ENCODE assay signal across 8 mouse cellular contexts in genomic region chr1:181256689-181257584, GRCm38 (mm10). TPM values are rescaled to one million over a fixed set of nuclear protein-coding genes. Genes with fewer than 3 reads are reported as not detected.
DNase-seq lines count a peak whose midpoint lies in the region; ATAC-seq and TF ChIP-seq lines count a peak whose summit lies in the region.

No protein-coding gene starts in this region.

- H3K4me1 ChIP-seq in heart, adult 2 months (ENCODE audit: control insufficient read depth, insufficient read depth, low read length), result peaks cover 10% of the 10 kb centered on the region
- peaks cover 27% of the 10 kb centered on the region; the same call in 1 of the 2 replicates for H3K4me1 ChIP-seq in kidney, adult 2 months (ENCODE audit: control insufficient read depth, insufficient read depth, low read length)
- H3K4me1 ChIP-seq in lung, postnatal 0 days (ENCODE audit: insufficient read depth, low read depth, low read length), result peaks cover 5% of the 10 kb centered on the region; the same call in 1 of the 2 replicates

- peak; percentile 91 for ATAC-seq in lung, postnatal 0 days

- H3K27ac ChIP-seq in heart, adult 2 months, result peak overlapping the region; percentile 95
- peak overlapping the region; percentile 74 for H3K27ac ChIP-seq in kidney, adult 2 months (ENCODE audit: insufficient read depth, low read depth, low read length)
- H3K27ac ChIP-seq in lung, postnatal 0 days (ENCODE audit: low read length), result peak overlapping the region; percentile 83

- H3K4me3 ChIP-seq in heart, adult 2 months, result peak overlapping the region; percentile 59
- H3K4me3 ChIP-seq in kidney, adult 2 months (ENCODE audit: insufficient read depth, low read depth, low read length), result peak overlapping the region; percentile 42
- peak overlapping the region; percentile 41 for H3K4me3 ChIP-seq in lung, postnatal 0 days (ENCODE audit: low read depth, low read length)

- DNase-seq in 416B (ENCODE audit: low read depth), result peak; percentile 97
- peak; percentile 75 for DNase-seq in T-cell, adult 2 months (ENCODE audit: low spot score)
- peak; percentile 69 for DNase-seq in embryo, embryonic 9.5 days (ENCODE audit: extremely low spot score)
- peak; percentile 85 to 91 for DNase-seq in heart, adult 2 months
- DNase-seq in kidney, adult 2 months, result peak; percentile 91
- peak; percentile 89 for DNase-seq in lung, postnatal 0 days (ENCODE audit: low spot score)
- DNase-seq in ovary, postnatal 10 days (ENCODE audit: low spot score), result peak; percentile 45
- peak; percentile 73 for DNase-seq in urinary bladder, postnatal 25 days (ENCODE audit: low spot score)

- no peaks in the 10 kb centered on the region for H3K9me3 ChIP-seq in lung, postnatal 0 days (ENCODE audit: low read length)

- H3K4me2 ChIP-seq in lung, postnatal 0 days (replicated peaks; ENCODE audit: low read depth, low read length), result peak overlapping the region; percentile 82

- no peaks in the 10 kb centered on the region for H3K27me3 ChIP-seq in heart, adult 2 months (ENCODE audit: control insufficient read depth, insufficient read depth, low read length)
- no peaks in the 10 kb centered on the region for H3K27me3 ChIP-seq in kidney, adult 2 months (replicated peaks; ENCODE audit: control insufficient read depth, insufficient read depth, low read length)
- H3K27me3 ChIP-seq in lung, postnatal 0 days (replicated peaks; ENCODE audit: insufficient read depth, low read length), result no peaks in the 10 kb centered on the region

- 5% methylated on average over 36 of the region's 36 CpGs for WGBS in heart, adult 2 months
- 16% methylated on average over 33 of the region's 36 CpGs for WGBS in kidney, adult 2 months
- WGBS in lung, postnatal 0 days, result 17% methylated on average over 31 of the region's 36 CpGs

- H3K36me3 ChIP-seq in heart, adult 2 months (ENCODE audit: control insufficient read depth, insufficient read depth, low read length), result no peaks in the 10 kb centered on the region
- H3K36me3 ChIP-seq in kidney, adult 2 months (ENCODE audit: control insufficient read depth, insufficient read depth, low read length), result no peaks in the 10 kb centered on the region
- H3K36me3 ChIP-seq in lung, postnatal 0 days (ENCODE audit: insufficient read depth, low read length), result no peaks in the 10 kb centered on the region

- TF ChIP-seq POLR2A in heart, adult 2 months (IDR thresholded peaks at IDR 0.05; ENCODE audit: insufficient read depth, low read depth, low read length), result peak; percentile 79
- TF ChIP-seq POLR2A in kidney, adult 2 months (IDR thresholded peaks at IDR 0.05; ENCODE audit: low read depth, low read length), result no peak

- peak overlapping the region; percentile 72 for H3K9ac ChIP-seq in heart, adult 2 months (ENCODE audit: low read depth, low read length)
- peak overlapping the region; percentile 41; the same call in 1 of the 2 replicates for H3K9ac ChIP-seq in lung, postnatal 0 days (replicated peaks; ENCODE audit: low read depth)

- TF ChIP-seq CTCF in heart, adult 2 months (IDR thresholded peaks at IDR 0.05), result no peak
- TF ChIP-seq CTCF in kidney, adult 2 months (conservative IDR thresholded peaks at IDR 0.05; ENCODE audit: insufficient read depth, insufficient read length, low read depth, low read length), result no peak
- TF ChIP-seq CTCF in lung, postnatal 0 days (IDR thresholded peaks at IDR 0.05), result no peak

- H3K79me2 ChIP-seq in heart, adult 2 months (replicated peaks; ENCODE audit: control insufficient read depth, insufficient read depth, low read length), result no peaks in the 10 kb centered on the region

- TF ChIP-seq EP300 in heart, adult 2 months (IDR thresholded peaks at IDR 0.05; ENCODE audit: insufficient read depth, low read depth, low read length), result peak; percentile 74
- TF ChIP-seq EP300 in lung, postnatal 0 days (IDR thresholded peaks at IDR 0.05), result no peak

- intact Hi-C loops in heart, adult 2 months (cut with DNase I), result no loop called here

RNA-seq across cellular contexts. Expression of gene Wdr26, which starts 45.1 kb away (rescaled TPM):
- 10 to 100 TPM; 86.3 to 99.7 TPM for total RNA-seq in heart, adult 2 months (2021)
- polyA plus RNA-seq in heart, adult 2 months (2012; rRNA removed), result 30.2 and 52.4 TPM in 2 replicates
- 28.5 and 32.1 TPM in 2 replicates for polyA plus RNA-seq in kidney, adult 2 months (2012; rRNA removed)
- 49.1 and 50.9 TPM in 2 replicates for polyA plus RNA-seq in lung, postnatal 0 days (2015; fragmentation: Nextera tagmentation; extraction: Ambion mirVana)

Comparison
In these comparisons a context has a peak if more than half of its experiments do, and no peak if none do; other contexts are left out.
1. Peak in every context shown above with its lines: DNase-seq, ATAC-seq, H3K4me3 ChIP-seq and H3K27ac ChIP-seq.
2. DNase-seq: peak in every context shown above with its lines; median percentile 97 in 416B; 91 in kidney, adult 2 months; 89 in lung, postnatal 0 days; 88 in heart, adult 2 months; 75 in T-cell, adult 2 months; 73 in urinary bladder, postnatal 25 days; 69 in embryo, embryonic 9.5 days; 45 in ovary, postnatal 10 days.